16 mouse cellular contexts compared by ENCODE assay signal in the genomic region with DNA sequence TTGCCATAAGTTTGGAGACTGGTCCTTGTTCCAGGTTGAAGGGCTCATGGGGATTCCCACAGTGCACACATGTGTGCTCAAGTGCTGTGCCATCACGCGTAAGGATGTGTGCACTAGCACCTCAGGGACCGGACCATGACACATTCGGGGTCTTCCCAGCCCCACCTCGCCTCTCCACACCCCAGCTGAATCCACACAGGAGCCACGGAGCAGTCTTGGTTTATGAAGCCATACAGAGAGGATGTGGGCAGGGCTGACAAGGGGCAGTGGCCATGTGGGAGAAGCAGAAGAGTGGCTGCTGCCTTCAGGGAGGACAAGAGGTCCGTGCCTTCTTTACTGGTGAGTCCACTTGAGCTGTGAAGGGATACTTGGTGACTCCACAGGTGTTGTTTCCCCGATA. TPM values are rescaled to one million over a fixed set of nuclear protein-coding genes. Genes with fewer than 3 reads are reported as not detected.
"Had no signal": no experiment of that assay in that cellular context is flagged by ENCODE, and none has a peak within 500 bp of the region (broad histone marks: within the 10 kb centered on the region; RNA-seq: fewer than 3 reads in every experiment).

No protein-coding gene starts in this region.

- H3K9me3 ChIP-seq: limb, embryonic 13.5 days; midbrain, embryonic 12.5 days had no signal

- H3K9ac ChIP-seq: liver, embryonic 14.5 days had no signal

- H3K27me3 ChIP-seq: limb, embryonic 13.5 days; midbrain, embryonic 12.5 days had no signal

- H3K27ac ChIP-seq: limb, embryonic 13.5 days; liver, embryonic 14.5 days had no signal

- DNase-seq: left cerebral cortex, postnatal 4 days; right cerebral cortex, adult 18-20 months; right cerebral cortex, postnatal 25 days had no signal

- ATAC-seq: midbrain, embryonic 16.5 days had no signal

RNA-seq across cellular contexts. Expression of gene Ctsw, which starts 3.3 kb away (rescaled TPM):
- total RNA-seq: layer of hippocampus, adult 18-20 months had no signal

RNA-seq across cellular contexts. Expression of gene Fosl1, which starts 17.7 kb away (rescaled TPM):
- total RNA-seq: layer of hippocampus, adult 18-20 months; layer of hippocampus, postnatal 10 days; left cerebral cortex, adult 18-20 months; left cerebral cortex, postnatal 10 days; left cerebral cortex, postnatal 4 days; liver, adult 2 months had no signal
- polyA plus RNA-seq: kidney, postnatal 0 days; limb, embryonic 13.5 days; liver, adult 2 months; lung, embryonic 16.5 days; midbrain, embryonic 12.5 days; midbrain, embryonic 16.5 days; neural tube, embryonic 14.5 days; stomach, embryonic 16.5 days had no signal
